Mouse (Mus musculus) left cerebral cortex, adult 11 months (tissue): ENCODE results near the gene Gm49396.

Experiments
- DNase-seq: peaks from one replicate; pipeline ENCODE4 v3.0.0; 2022; ENCODE audit warnings: low spot score

The Gm49396 gene

GRCm38 (mm10) chr7:30563117-30563905 is at the start of gene Gm49396, which contains the start of the genes U2af1l4 and Psenen:
Gene Gm49396, plus strand, starts transcription at chr7:30563344.
Gene U2af1l4, plus strand, starts transcription at chr7:30563301.
Gene Psenen, minus strand, starts transcription at chr7:30563627.
- DNase-seq: peak; percentile 93

GRCm38 (mm10) chr7:30515003-30515760 is 48.0 kb upstream of the Gm49396 start:
- no peak for DNase-seq

- DNase-seq: no peak
Measured at GRCm38 (mm10) chr7:30518325-30518724, 44.8 kb upstream of the Gm49396 start.

GRCm38 (mm10) chr7:30520396-30520795 is 42.7 kb upstream of the Gm49396 start:
- DNase-seq: no peak

- no peak for DNase-seq
Measured at GRCm38 (mm10) chr7:30520856-30521255, 42.3 kb upstream of the Gm49396 start.

- no peak for DNase-seq
Measured at GRCm38 (mm10) chr7:30522871-30523270, 40.3 kb upstream of the Gm49396 start.

GRCm38 (mm10) chr7:30524487-30524886 is 38.7 kb upstream of the Gm49396 start:
- DNase-seq: no peak

- DNase-seq: no peak
Measured at GRCm38 (mm10) chr7:30525954-30526353, 37.2 kb upstream of the Gm49396 start.

GRCm38 (mm10) chr7:30526399-30526798 is 36.7 kb upstream of the Gm49396 start:
- DNase-seq: no peak

- DNase-seq: no peak
Measured at GRCm38 (mm10) chr7:30526981-30527380, 36.2 kb upstream of the Gm49396 start.

- peak; percentile 64 for DNase-seq
Measured at GRCm38 (mm10) chr7:30531291-30531815, 31.8 kb upstream of the Gm49396 start.

- DNase-seq: no peak
Measured at GRCm38 (mm10) chr7:30532931-30533330, 30.2 kb upstream of the Gm49396 start.

- DNase-seq: no peak
Measured at GRCm38 (mm10) chr7:30533941-30534632, 29.1 kb upstream of the Gm49396 start.

GRCm38 (mm10) chr7:30534633-30535577 is 28.2 kb upstream of the Gm49396 start, which contains the start of gene Arhgap33:
Gene Arhgap33, minus strand, starts transcription at chr7:30535060.
- DNase-seq: peak; percentile 96

- no peak for DNase-seq
Measured at GRCm38 (mm10) chr7:30540572-30540971, 22.6 kb upstream of the Gm49396 start.

- no peak for DNase-seq
Measured at GRCm38 (mm10) chr7:30544327-30544726, 18.8 kb upstream of the Gm49396 start.

- DNase-seq: no peak
Measured at GRCm38 (mm10) chr7:30549880-30550279, 13.3 kb upstream of the Gm49396 start.

- no peak for DNase-seq
Measured at GRCm38 (mm10) chr7:30550603-30551002, 12.5 kb upstream of the Gm49396 start.

GRCm38 (mm10) chr7:30551445-30552101 is 11.6 kb upstream of the Gm49396 start:
- no peak for DNase-seq
